Mouse (Mus musculus): ENCODE results near the gene Gm20877. TPM values are rescaled to one million over a fixed set of nuclear protein-coding genes. Genes with fewer than 3 reads are reported as not detected.

Gm20877 gene
- not detected for polyA plus RNA-seq (2014; fragmentation: Illumina TruSeq; extraction: RNeasy Lipid Tissue Mini Kit (QIAGEN cat#74804); ENCODE audit: low replicate concordance)

DNA sequence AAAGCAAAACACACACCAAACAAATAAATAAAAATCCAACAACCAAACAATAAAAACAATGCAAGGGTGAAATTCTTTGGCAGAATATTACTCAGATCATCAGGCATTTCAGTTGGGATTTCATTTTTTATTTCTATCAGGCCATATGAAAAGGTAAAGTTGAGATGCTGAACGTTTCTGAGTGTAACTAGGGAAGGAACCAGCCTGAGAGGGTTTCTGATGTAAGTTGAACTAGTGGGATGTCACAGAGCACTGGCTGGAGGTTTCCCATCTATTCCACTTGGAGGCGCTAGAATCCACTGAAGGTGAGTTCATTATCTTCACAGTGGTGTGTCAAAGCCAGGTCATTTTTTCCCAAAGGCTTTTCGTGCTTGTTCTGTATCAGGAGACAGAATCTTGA is at the start of gene Gm20877:
Gene Gm20877, plus strand, starts transcription at position 301 of the 400 bp plus-strand sequence.

Data from small intestine, adult 10 weeks (tissue).